Mouse (Mus musculus) adrenal gland, postnatal 36 days (tissue): ENCODE measurements around the gene 4930415O20Rik. TPM values are rescaled to one million over a fixed set of nuclear protein-coding genes. Genes with fewer than 3 reads are reported as not detected.

Experiments used
- DNase-seq, 2 experiments: peaks; one replicate each; pipeline ENCODE4 v3.0.0; 2021; ENCODE audit warnings: mixed read lengths in 1 of 2
- total RNA-seq, 2 experiments: library from RNA; stranded (reverse); gene quantifications; 2 replicates each; pipeline ENCODE4 v1.2.3; 2021

4930415O20Rik gene
- total RNA-seq, 2 experiments from 2014 or later, result 0.83 to 1.1 TPM

DNA sequence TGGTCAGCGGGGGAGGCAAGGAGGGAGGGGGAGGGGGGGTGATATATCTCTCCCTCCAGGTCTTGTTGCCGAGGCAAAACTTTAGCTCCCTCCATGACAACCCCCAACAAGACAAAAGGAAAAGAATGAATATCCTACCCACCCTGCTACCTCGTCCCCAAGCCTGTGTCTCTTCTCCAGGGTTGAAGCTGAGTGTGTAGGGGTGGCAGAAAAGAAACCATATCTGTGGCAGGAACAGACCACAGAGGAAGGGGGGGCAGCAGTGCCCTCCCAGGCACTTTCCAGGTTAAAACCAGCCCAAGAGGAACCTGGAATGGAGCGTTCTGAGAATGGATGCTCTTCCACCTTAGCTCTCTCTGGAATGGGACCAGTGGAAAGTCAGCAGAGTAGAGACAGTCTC is 59.7 kb downstream of the 4930415O20Rik start, which contains the start of gene Cacnb3:
Gene Cacnb3, plus strand, starts transcription at position 301 of the 400 bp plus-strand sequence.
- no peak for DNase-seq

DNA sequence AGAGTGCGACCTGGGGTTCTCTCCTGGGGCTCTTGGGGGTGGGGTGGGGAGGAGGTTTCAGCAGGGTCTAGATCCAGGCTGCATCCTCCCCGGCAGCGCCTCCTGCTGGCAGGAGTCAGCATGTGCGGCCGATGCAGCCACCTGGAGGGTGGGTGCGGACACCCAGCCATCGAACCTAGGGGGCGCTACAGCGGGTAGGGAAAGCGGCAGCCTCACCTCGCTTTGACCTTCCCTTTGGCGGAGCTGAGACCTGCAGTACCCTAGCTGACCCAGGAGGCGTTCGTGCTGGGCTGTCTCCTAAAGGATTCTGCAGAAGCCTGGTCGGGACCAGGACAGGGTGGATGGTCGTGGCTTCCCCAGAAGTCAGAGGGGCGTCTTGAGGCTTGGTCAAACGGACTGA is 60.7 kb downstream of the 4930415O20Rik start:
- DNase-seq, result peak; percentile 65 to 80

DNA sequence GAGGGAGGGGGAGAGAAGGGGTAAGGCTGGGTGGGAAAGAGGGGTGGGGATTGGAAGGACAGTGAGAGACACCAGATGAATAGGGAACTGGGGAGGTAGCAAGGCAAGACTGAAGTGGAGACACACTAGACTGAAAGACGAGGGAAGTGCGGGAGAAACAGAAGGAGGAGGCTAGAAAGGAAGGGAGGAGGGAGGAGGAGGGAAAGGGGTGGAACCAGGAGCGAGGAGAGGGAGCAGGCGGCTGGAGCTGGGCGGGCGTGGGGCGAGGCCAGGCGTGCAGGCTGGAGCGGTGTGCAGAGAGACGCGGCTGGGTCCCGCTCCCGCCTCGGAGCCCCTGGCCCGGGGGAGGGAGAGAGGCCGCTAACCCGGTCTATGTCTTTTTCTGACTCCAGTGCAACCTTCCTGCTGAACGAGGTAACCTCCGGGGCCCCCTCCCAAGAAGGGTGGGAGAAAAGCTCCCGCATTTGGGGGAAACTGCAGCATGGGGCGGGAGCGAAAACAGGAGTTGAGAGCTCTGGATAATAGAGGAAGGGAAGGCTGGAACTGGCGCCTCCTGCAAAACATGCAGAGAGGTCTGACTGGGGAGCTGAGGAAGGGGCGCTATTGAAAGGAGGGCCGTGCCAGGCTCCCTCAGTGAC is 61.4 kb downstream of the 4930415O20Rik start:
- peak; percentile 79 to 82 for DNase-seq

DNA sequence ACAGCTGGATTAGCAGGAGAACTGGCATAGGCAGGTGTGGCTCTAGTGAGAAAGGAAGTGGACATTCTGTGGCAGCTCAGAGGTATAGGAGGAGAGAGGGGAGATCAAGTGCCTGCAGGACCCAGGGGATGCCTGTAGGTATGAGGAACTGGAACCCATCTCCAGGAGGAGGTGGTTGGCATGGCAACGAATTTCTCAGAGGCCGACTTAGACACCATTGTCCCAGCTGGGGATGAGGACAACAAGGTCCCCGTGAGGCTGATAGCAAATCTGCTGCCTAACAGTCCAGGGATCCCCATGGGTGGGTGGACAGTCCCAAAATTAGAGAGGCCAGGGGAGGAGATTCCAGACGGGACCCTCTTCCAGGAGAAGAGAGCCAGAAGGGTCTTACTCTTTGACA is 62.1 kb downstream of the 4930415O20Rik start:
- DNase-seq, result no peak

DNA sequence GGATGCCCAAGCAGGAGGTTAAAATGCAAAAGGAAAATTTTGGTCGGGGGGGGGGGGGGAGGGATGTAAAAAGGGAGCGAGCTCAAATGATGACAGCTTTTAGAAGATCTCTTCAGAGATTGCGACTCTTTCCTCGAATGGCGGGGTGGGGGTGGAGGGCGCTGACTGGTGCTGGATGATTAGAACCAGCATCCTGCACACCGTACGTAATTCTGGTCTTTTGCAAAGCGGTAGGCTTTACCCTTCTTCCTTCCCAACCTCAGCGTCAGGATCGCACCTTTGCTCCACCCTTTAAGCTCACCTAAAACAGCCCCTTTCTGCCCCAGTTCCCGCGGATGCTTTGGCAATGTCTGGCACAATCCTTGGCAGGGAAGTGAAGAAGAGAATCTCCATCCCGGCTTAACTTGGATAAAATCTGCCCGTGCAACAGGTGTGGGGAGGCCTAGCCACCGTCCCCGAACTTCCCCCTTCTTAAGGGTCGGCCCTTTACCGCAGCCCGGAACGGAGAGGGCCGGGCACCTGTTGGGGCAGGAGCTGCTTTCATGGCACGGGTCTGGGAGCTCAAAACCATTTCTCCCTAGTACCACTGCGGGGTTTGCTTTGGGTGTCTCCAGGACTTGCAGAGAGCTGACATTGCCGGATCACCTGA is 63.1 kb downstream of the 4930415O20Rik start:
- DNase-seq, result no peak

DNA sequence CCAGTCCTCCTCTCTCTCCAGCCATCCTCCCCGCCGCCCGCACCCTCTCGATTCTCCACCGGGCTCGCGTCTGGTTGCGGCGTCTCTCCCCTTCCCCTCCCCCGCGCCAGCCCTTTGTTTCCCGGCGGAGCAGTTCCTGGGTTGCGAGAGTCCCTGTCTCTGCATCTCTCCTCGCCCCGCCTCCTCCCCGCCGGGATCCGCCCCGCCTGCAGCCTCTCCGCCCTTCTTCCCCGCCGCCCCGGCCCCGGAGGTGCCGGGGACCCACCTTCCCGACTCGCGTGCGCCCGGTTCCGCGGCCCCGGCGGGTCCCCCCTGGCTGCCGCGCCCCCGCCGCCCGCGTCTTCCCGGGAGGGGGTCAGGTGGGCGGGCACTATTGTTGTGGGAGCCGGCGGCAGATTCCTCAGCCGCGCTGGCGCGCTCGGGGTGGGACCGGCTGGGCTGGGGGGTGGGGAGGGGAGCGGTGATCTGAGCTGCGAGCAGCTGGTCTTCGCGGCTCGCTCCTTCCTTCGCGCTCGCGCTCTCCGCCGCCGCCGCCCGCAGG is 63.8 kb downstream of the 4930415O20Rik start:
- DNase-seq, result peak; percentile 86 to 93

DNA sequence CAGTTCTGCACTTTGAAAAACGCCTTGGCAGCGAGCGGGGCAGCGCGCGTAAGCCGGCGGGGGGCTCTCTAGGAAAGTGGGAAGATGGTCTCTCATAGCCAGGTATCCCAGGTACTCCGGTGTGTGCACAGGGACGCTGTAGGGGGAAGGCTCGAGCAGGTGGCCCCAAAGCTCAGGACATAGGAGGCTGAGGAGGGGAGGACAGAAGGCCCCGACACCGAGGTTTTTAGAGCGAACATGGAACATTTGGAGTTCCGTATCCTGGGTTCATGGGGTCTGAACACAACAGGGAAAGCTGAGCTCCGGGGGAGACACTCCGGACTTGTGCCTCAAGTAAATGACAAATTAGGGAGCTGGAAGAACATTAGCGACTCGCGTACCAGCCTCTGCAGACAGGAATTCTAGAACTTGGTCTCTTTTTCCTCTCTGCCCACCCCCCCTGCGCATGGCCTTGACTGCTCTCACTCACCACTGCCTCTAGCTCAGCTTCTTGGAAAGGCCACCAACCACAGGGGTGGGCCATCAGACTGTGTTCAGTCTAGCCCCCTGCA is 64.6 kb downstream of the 4930415O20Rik start:
- peak; percentile 36 to 70 for DNase-seq

DNA sequence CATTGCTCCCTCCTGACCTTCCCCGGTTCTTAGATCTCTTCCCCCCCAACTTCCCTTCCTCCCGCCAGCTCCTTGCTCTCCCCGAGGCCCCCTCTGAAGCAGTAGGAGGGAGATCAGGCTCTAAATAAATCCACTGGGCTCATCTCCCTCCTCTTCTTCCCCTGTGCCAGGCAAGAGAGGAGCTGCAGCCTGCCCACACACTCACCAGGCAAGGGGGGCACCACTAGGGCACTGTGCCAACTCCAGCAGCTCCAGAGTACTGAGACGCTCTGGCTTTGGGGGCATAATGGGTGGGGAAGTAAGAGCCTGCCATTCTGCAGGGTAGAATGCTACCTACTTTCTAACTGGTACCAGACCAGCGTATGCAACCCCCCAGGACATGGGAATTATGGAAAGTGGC is 65.7 kb downstream of the 4930415O20Rik start:
- no peak for DNase-seq

DNA sequence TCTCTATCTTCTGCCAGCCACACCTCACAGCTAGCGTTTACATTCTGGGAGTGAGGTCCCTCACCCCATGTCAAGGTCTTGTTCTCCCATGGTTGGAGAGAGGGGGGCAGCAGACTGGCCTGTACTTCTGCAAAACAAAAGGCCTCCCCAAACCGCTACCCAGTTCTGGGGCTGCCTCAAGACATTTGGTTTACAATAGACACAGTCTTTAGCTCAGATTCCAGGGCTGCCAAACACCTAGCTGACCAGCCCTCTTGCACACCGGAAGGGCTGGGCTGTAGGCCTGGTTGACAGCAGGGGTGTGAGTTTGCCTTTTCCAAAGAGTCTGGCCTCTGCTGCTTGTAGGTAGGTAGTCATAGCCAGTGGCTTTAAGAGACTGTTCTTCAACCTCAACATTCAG is 66.4 kb downstream of the 4930415O20Rik start:
- no peak for DNase-seq

Other genes starting within 250 kb of the 4930415O20Rik start
- gene Olfr284, start 230.0 kb upstream of the 4930415O20Rik start, total RNA-seq, result not detected
- gene Olfr283, start 190.1 kb upstream of the 4930415O20Rik start, total RNA-seq, result not detected
- gene Olfr282, start 139.8 kb upstream of the 4930415O20Rik start, total RNA-seq, result not detected
- gene Olfr281, start 118.4 kb upstream of the 4930415O20Rik start, total RNA-seq, result not detected
- gene OR5BS1P, start 101.1 kb upstream of the 4930415O20Rik start, total RNA-seq, result not detected
- not detected for gene Lalba, start 88.3 kb upstream of the 4930415O20Rik start, total RNA-seq
- not detected for gene Olfr279, start 78.6 kb upstream of the 4930415O20Rik start, total RNA-seq
- gene Kansl2, start 36.7 kb upstream of the 4930415O20Rik start, total RNA-seq, result 10 to 100 TPM; 88.0 to 91.3 TPM
- gene Ccnt1, start 81 bp upstream of the 4930415O20Rik start, total RNA-seq, result 10 to 100 TPM; 55.6 to 67.1 TPM
- 10 to 100 TPM; 43.8 to 62.6 TPM for gene Adcy6, start 39.1 kb downstream of the 4930415O20Rik start, total RNA-seq
- 10 to 100 TPM; 10.2 to 13.3 TPM for gene Cacnb3, start 59.8 kb downstream of the 4930415O20Rik start, total RNA-seq
- 10 to 100 TPM; 75.5 to 84.3 TPM for gene Ddx23, start 91.9 kb downstream of the 4930415O20Rik start, total RNA-seq
- 1 to 10 TPM; 2.1 to 2.4 TPM for gene Rnd1, start 106.5 kb downstream of the 4930415O20Rik start, total RNA-seq
- under 1 TPM; 0.23 to 0.26 TPM for gene Ccdc65, start 137.2 kb downstream of the 4930415O20Rik start, total RNA-seq
- 1 to 10 TPM; 7.5 to 9.1 TPM for gene Fkbp11, start 157.2 kb downstream of the 4930415O20Rik start, total RNA-seq
- gene Arf3, start 192.2 kb downstream of the 4930415O20Rik start, total RNA-seq, result 100 to 1,000 TPM; 132 to 140 TPM
- 1 to 10 TPM; 1.1 to 1.3 TPM for gene Wnt10b, start 207.1 kb downstream of the 4930415O20Rik start, total RNA-seq
- not detected for gene Wnt1, start 218.9 kb downstream of the 4930415O20Rik start, total RNA-seq
- under 1 TPM; 0.10 to 0.30 TPM for gene Ddn, start 238.5 kb downstream of the 4930415O20Rik start, total RNA-seq